Mouse (Mus musculus) liver (tissue): ENCODE data around the gene Gm8229.
"Not testable (repeated sequence)": the region's sequence is repeated elsewhere in the genome, so short reads cannot be mapped to it uniquely, and the experiment has no call there.

ENCODE experiments used
- DNase-seq: peaks from one replicate; pipeline ENCODE4 v3.0.0-alpha.2; 2020; ENCODE audit warnings: mixed read lengths

Gene Gm8229

DNA sequence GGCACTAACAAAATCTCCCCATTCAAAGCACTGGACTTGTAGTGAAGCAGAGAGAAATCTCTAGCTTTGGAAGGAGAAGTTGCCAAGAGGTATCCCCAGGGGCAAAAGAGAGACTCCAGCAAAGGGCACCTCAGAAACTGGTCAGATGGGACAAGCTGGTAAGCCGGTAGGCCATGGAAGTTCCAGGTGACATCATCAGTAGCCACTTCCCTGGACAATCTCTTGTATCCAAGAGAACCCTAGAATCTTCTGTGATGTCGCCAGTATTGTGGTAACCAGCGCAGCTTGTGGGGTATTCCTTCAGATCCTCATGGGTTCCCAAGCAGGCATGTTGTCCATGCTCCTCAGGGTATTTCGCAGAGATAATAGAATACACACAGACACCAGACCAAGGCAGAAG is at the start of gene Gm8229:
Gene Gm8229, plus strand, starts transcription at position 301 of the 400 bp plus-strand sequence.
- not testable (repeated sequence) for DNase-seq

DNA sequence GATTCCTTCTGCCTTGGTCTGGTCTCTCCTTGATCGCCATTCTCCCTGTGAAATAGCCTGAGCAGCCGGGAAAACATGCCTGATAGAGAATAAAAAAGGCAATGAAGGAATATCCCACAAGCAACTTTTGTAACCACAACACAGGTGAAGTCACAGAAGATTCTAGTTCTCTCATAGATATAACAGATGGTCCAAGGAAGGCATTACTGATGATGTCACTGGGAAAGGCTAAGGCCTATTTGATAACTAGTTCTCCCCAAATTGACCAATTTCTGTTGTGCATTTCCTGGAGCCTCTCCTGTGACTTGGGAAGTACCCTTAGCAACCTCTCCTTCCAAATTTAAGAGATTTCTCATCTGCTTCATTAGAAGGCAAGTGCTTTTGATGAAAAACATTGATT is 26.7 kb upstream of the Gm8229 start, which contains the start of gene Gm5930:
Gene Gm5930, minus strand, starts transcription at position 101 of the 400 bp plus-strand sequence.
- DNase-seq, result not testable (repeated sequence)

DNA sequence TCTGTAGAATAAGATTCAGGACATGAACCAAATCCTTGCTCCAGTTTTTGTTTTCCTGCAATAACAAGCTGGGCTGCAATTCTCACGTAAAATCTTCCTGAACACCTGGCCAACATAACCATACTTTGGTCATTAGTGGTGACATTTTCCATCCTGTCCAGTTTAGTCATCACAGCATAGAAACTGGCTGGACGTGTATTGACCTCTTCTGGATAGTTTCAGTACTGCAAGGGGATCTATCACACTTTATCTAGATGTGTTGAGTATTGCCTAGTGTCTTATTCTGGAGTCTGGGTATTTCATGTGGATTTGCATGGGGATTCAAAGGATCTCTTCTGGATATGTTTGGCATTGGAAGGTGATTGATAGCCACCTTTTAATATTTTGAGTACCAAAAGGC is 3.7 kb upstream of the Gm8229 start:
- DNase-seq, result not testable (repeated sequence)

DNA sequence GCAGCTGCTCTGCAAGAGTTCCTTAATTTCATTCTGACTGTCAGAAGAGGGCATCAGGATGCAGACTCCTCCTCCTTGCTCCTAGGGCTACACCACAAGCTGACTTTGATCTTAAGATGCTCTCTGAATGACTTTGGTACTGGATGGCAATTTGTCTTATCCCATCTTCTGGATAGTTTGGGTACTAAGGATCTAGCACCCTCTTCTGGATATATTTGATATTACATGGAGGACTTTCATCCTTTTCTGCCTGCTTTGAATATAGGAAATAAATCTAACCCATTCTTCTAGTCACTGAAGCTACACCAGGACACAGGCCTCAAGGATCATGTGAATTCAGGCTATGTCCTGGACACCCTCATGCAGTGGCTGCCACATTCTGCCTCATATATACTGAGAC is 2.9 kb upstream of the Gm8229 start:
- DNase-seq, result not testable (repeated sequence)

DNA sequence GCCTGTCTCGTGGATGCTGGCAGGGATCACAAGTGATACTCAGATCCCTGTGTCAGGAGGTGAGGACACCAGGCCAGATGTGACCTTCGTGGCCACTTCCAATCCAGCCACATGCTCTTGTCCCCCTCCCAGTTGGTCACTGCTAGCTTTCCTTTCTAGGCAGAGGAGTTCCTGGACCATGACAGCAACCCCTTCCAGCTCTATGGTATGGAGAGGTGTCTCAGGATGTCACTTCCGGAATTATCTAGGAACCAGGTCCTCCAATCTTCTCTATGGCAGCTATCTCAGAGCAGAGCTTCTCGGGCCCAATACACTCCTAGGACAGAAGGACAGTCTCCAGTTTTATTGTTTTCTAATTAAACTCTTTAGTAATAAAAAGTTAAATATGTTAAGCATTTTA is 19.1 kb downstream of the Gm8229 start:
- DNase-seq, result not testable (repeated sequence)

DNA sequence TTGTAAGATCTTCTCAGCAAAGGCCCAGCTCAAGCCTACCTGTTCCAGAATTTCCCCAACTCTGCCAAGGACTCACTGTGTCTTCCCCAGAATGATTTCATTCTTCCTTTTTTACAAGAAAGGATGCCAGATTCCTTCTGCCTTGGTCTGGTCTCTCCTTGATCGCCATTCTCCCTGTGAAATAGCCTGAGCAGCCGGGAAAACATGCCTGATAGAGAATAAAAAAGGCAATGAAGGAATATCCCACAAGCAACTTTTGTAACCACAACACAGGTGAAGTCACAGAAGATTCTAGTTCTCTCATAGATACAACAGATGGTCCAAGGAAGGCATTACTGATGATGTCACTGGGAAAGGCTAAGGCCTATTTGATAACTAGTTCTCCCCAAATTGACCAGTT is 45.4 kb downstream of the Gm8229 start, which contains the start of gene Gm3371:
Gene Gm3371, minus strand, starts transcription at position 101 of the 400 bp plus-strand sequence.
- DNase-seq, result not testable (repeated sequence)
